Mouse (Mus musculus) olfactory bulb, adult 2 months (tissue): Measurements from ENCODE around the gene Lzts2. TPM values are rescaled to one million over a fixed set of nuclear protein-coding genes. Genes with fewer than 3 reads are reported as not detected.
"Not testable (repeated sequence)": the region's sequence is repeated elsewhere in the genome, so short reads cannot be mapped to it uniquely, and the experiment has no call there.

Experiments used
- H3K27ac ChIP-seq: fragments of 200-500 bp; 2 replicates; pipeline ENCODE4 v1.5.1; 2012; ENCODE audit warnings: low read depth, low read length; ENCODE audit not compliant: insufficient read depth
- H3K4me1 ChIP-seq: fragments of 200-500 bp; 2 replicates; pipeline ENCODE4 v1.6.1; 2012; ENCODE audit warnings: low read length; ENCODE audit not compliant: control insufficient read depth, insufficient read depth
- H3K4me3 ChIP-seq: fragments of 200-500 bp; 2 replicates; pipeline ENCODE4 v1.5.1; 2012; ENCODE audit warnings: mild to moderate bottlenecking, low read depth, low read length, moderate library complexity; ENCODE audit not compliant: insufficient read depth
- CTCF ChIP-seq: fragments of 200-500 bp; IDR thresholded peaks from 2 replicates; pipeline ENCODE4 v1.5.1; 2012; ENCODE audit warnings: low read depth, mild to moderate bottlenecking, low read length, moderate library complexity; ENCODE audit not compliant: insufficient read depth
- POLR2A ChIP-seq: fragments of 200-500 bp; IDR thresholded peaks from 2 replicates; pipeline ENCODE4 v1.6.1; 2012; ENCODE audit warnings: mild to moderate bottlenecking, low read depth, low read length, moderate library complexity; ENCODE audit not compliant: insufficient read depth
- WGBS: fragments of 180-500 bp; shearing (Covaris S2); methylation state at CpG from one replicate; pipeline ENCODE4 v1.1.7; 2018; 5-methylcytosine and 5-hydroxymethylcytosine counted together
- polyA plus RNA-seq: library from polyadenylated mRNA; stranded (reverse); fragments of >200 nt; gene quantifications from 2 replicates; pipeline ENCODE4 v1.2.4, GENCODE M21; 2012; ENCODE audit warnings: low replicate concordance; ENCODE audit not compliant: missing spikeins, insufficient read depth, insufficient read length

Lzts2 gene
- polyA plus RNA-seq, 1 experiment = not detected

- peaks cover 19% of the 10 kb centered on the region for H3K4me1 ChIP-seq
- 82% methylated on average over 6 of the region's 6 CpGs for WGBS
- TF ChIP-seq POLR2A (no peak), CTCF (no peak)
- H3K4me3 ChIP-seq = no peak overlapping the region
- no peak overlapping the region; the same call in 1 of the 2 replicates for H3K27ac ChIP-seq
These were observed 13.6 kb downstream of the Lzts2 start for GRCm38 (mm10) chr19:45027848-45028247.

- 0 out of 2 replicates have a peak overlapping the region, but pooled peaks have one; percentile 0 for H3K4me3 ChIP-seq
- peaks cover 19% of the 10 kb centered on the region for H3K4me1 ChIP-seq
- 70% methylated on average over 19 of the region's 19 CpGs for WGBS
- peak overlapping the region; percentile 32; the same call in 1 of the 2 replicates for H3K27ac ChIP-seq
- TF ChIP-seq CTCF (no peak), POLR2A (no peak)
These were observed 14.5 kb downstream of the Lzts2 start for GRCm38 (mm10) chr19:45028746-45029145.

GRCm38 (mm10) chr19:45029571-45029970, 15.4 kb downstream of the Lzts2 start:
- Histone ChIP-seq H3K4me3 (no peak overlapping the region), H3K27ac (no peak overlapping the region), H3K4me1 (peaks cover 19% of the 10 kb centered on the region)
- no peak for TF ChIP-seq CTCF
- no peak for TF ChIP-seq POLR2A
- 79% methylated on average over 7 of the region's 9 CpGs for WGBS

GRCm38 (mm10) chr19:45030111-45030510, 15.9 kb downstream of the Lzts2 start:
- H3K27ac ChIP-seq = no peak overlapping the region
- H3K4me3 ChIP-seq = no peak overlapping the region
- no peak for TF ChIP-seq POLR2A
- TF ChIP-seq CTCF = peak; percentile 77; the same call in 1 of the 2 replicates
- WGBS = 35% methylated on average over 8 of the region's 8 CpGs
- peaks cover 19% of the 10 kb centered on the region for H3K4me1 ChIP-seq

- peaks cover 19% of the 10 kb centered on the region for H3K4me1 ChIP-seq
- H3K27ac ChIP-seq = no peak overlapping the region
- H3K4me3 ChIP-seq = peak overlapping the region; percentile 39
- TF ChIP-seq POLR2A = no peak
- peak; percentile 32 for TF ChIP-seq CTCF
- 37% methylated on average over 20 of the region's 20 CpGs for WGBS
These were observed 16.8 kb downstream of the Lzts2 start for GRCm38 (mm10) chr19:45030746-45031693.

GRCm38 (mm10) chr19:45031780-45032179, 17.6 kb downstream of the Lzts2 start:
- no peak overlapping the region for H3K27ac ChIP-seq
- peaks cover 19% of the 10 kb centered on the region for H3K4me1 ChIP-seq
- no peak overlapping the region for H3K4me3 ChIP-seq
- WGBS = 13% methylated on average over 4 of the region's 4 CpGs
- no peak for TF ChIP-seq POLR2A
- TF ChIP-seq CTCF = peak; percentile 63

GRCm38 (mm10) chr19:45032570-45033332, 18.5 kb downstream of the Lzts2 start:
- no peak overlapping the region for H3K27ac ChIP-seq
- WGBS = 49% methylated on average over 17 of the region's 17 CpGs
- TF ChIP-seq CTCF (no peak), POLR2A (no peak)
- H3K4me1 ChIP-seq = peaks cover 16% of the 10 kb centered on the region
- no peak overlapping the region for H3K4me3 ChIP-seq

GRCm38 (mm10) chr19:45036867-45037266, 22.7 kb downstream of the Lzts2 start:
- Histone ChIP-seq H3K4me1 (no peaks in the 10 kb centered on the region), H3K27ac (no peak overlapping the region), H3K4me3 (no peak overlapping the region)
- WGBS = 48% methylated on average over 16 of the region's 16 CpGs
- TF ChIP-seq CTCF (no peak), POLR2A (no peak)

- H3K27ac ChIP-seq, H3K4me3 ChIP-seq, H3K4me1 ChIP-seq: not testable (repeated sequence)
- WGBS = 91% methylated on average over 7 of the region's 7 CpGs
These were observed 24.0 kb downstream of the Lzts2 start for GRCm38 (mm10) chr19:45038198-45038597.
